Mouse (Mus musculus) liver, embryonic 13.5 days (tissue): Measurements from ENCODE around the gene Dennd2a. TPM values are rescaled to one million over a fixed set of nuclear protein-coding genes. Genes with fewer than 3 reads are reported as not detected.

Experiments used
- ATAC-seq: fragments of 200-750 bp; cut with Nextera tagmentation; 2 replicates; pipeline ENCODE4 v1.8.0; 2017; ENCODE audit warnings: low read depth, mild to moderate bottlenecking, moderate number of reproducible peaks, moderate library complexity
- DNase-seq: peaks from one replicate; pipeline ENCODE4 v3.0.0; 2022
- H3K27ac ChIP-seq: fragments of 300-500 bp; sonication (generic); 2 replicates; pipeline ENCODE4 v1.5.1; 2015; ENCODE audit warnings: moderate library complexity, mild to moderate bottlenecking, inconsistent platforms
- H3K27me3 ChIP-seq: fragments of 300-500 bp; sonication (generic); 2 replicates; pipeline ENCODE4 v1.6.1; 2015; ENCODE audit warnings: mild to moderate bottlenecking, inconsistent platforms
- H3K36me3 ChIP-seq: fragments of 300-500 bp; sonication (generic); 2 replicates; pipeline ENCODE4 v1.6.1; 2015; ENCODE audit warnings: mild to moderate bottlenecking, inconsistent platforms
- H3K4me1 ChIP-seq: fragments of 300-500 bp; sonication (generic); replicated peaks from 2 replicates; pipeline ENCODE4 v1.6.1; 2015; ENCODE audit warnings: inconsistent platforms
- H3K4me2 ChIP-seq: fragments of 300-500 bp; sonication (generic); 2 replicates; pipeline ENCODE4 v1.6.1; 2015; ENCODE audit warnings: inconsistent platforms, mild to moderate bottlenecking, moderate library complexity
- H3K4me3 ChIP-seq: fragments of 300-500 bp; sonication (generic); replicated peaks from 2 replicates; pipeline ENCODE4 v1.5.1; 2015; ENCODE audit warnings: mild to moderate bottlenecking, inconsistent platforms
- H3K9ac ChIP-seq: fragments of 300-500 bp; sonication (generic); 2 replicates; pipeline ENCODE4 v1.6.1; 2015; ENCODE audit warnings: mild to moderate bottlenecking, inconsistent platforms
- H3K9me3 ChIP-seq: fragments of 300-500 bp; sonication (generic); replicated peaks from 2 replicates; pipeline ENCODE4 v1.6.1; 2016; ENCODE audit warnings: inconsistent platforms
- WGBS: fragments of 180-500 bp; shearing (Covaris S2); methylation state at CpG from one replicate; pipeline ENCODE4 v1.1.7; 2015; ENCODE audit not compliant: insufficient replicate concordance; 5-methylcytosine and 5-hydroxymethylcytosine counted together
- polyA plus RNA-seq: library from polyadenylated mRNA; unstranded; fragments of >200 nt; fragmentation: Nextera tagmentation; extraction: Ambion mirVana; gene quantifications from 2 replicates; pipeline ENCODE4 v1.2.1, GENCODE M21; 2015

Gene Dennd2a
- polyA plus RNA-seq, 1 experiment from 2014 or later, result 2.1 TPM

- Histone ChIP-seq H3K36me3 (no peaks in the 10 kb centered on the region), H3K27ac (no peak overlapping the region), H3K4me2 (no peak overlapping the region), H3K27me3 (no peaks in the 10 kb centered on the region), H3K9me3 (no peaks in the 10 kb centered on the region), H3K9ac (no peak overlapping the region), H3K4me1 (no peaks in the 10 kb centered on the region), H3K4me3 (no peak overlapping the region)
- WGBS, result 52% methylated on average over 7 of the region's 7 CpGs
- ATAC-seq (no peak), DNase-seq (no peak)
These were observed 54.2 kb downstream of the Dennd2a start for GRCm38 (mm10) chr6:39503476-39503875.

DNA sequence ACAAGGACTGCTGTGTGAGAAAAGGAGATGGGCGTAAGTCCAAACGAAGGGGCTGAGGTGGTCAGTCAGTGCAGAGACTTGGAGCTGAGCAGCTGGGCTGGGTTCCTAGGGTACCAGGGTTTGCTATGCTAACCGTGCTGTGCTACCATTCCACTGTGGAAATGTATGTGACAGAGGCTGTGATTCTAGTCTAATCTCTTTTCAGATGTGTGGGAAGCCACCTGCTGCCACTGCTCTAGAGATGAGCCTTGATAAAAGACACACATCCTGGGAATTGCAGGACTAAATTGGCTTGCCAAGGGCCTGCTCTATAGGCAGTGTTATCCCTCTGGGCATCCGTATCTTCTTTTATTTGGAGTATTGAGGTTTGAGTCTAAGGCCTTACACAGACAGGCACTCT lies 60.5 kb downstream of the Dennd2a start:
- DNase-seq, result no peak
- H3K9ac ChIP-seq, result no peak overlapping the region
- no peak overlapping the region for H3K27ac ChIP-seq
- ATAC-seq, result no peak
- 75% methylated on average over 4 of the region's 4 CpGs for WGBS
- no peaks in the 10 kb centered on the region for H3K4me1 ChIP-seq
- H3K36me3 ChIP-seq, result no peaks in the 10 kb centered on the region
- no peaks in the 10 kb centered on the region for H3K9me3 ChIP-seq
- no peaks in the 10 kb centered on the region for H3K27me3 ChIP-seq
- no peak overlapping the region for H3K4me3 ChIP-seq
- H3K4me2 ChIP-seq, result no peak overlapping the region

- no peak overlapping the region for H3K4me2 ChIP-seq
- H3K9me3 ChIP-seq, result no peaks in the 10 kb centered on the region
- ATAC-seq, result 0 out of 2 replicates have a peak, but pooled peaks have one; percentile 15
- no peak overlapping the region for H3K27ac ChIP-seq
- H3K4me3 ChIP-seq, result no peak overlapping the region
- H3K9ac ChIP-seq, result no peak overlapping the region
- H3K36me3 ChIP-seq, result no peaks in the 10 kb centered on the region
- DNase-seq, result no peak
- WGBS, result 71% methylated on average over 12 of the region's 12 CpGs
- H3K27me3 ChIP-seq, result no peaks in the 10 kb centered on the region
- H3K4me1 ChIP-seq, result no peaks in the 10 kb centered on the region
These were observed 64.4 kb downstream of the Dennd2a start for GRCm38 (mm10) chr6:39493129-39493714.

DNA sequence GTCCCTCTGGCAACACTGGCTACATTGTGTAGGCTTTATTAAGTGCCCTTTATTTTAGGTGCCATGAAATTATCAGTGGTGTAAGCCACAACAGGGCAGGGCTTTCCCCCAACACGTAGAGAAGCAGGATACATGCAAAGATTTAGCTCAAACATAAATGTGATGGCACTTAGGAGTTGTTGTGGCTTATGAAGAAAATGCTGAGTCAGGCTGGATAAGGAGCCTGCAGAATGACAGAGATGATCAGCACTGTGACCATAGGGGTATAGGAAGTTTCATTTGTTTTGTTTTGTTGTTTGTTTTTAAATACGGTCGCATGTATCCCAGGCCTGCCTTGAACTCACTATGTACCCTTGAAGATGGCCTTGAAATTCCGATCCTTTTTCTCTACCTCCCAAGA lies 65.5 kb downstream of the Dennd2a start:
- Histone ChIP-seq H3K4me2 (no peak overlapping the region), H3K9me3 (no peaks in the 10 kb centered on the region), H3K27me3 (no peaks in the 10 kb centered on the region), H3K4me1 (no peaks in the 10 kb centered on the region), H3K9ac (no peak overlapping the region), H3K4me3 (no peak overlapping the region), H3K36me3 (0 out of 2 replicates have a peak, but pooled peaks cover 3% of the 10 kb centered on the region), H3K27ac (no peak overlapping the region)
- ATAC-seq (no peak), DNase-seq (no peak)
- WGBS, result 65% methylated on average over 4 of the region's 4 CpGs

GRCm38 (mm10) chr6:39491203-39491602 lies 66.5 kb downstream of the Dennd2a start:
- H3K27me3 ChIP-seq, result no peaks in the 10 kb centered on the region
- no peaks in the 10 kb centered on the region for H3K4me1 ChIP-seq
- H3K9me3 ChIP-seq, result no peaks in the 10 kb centered on the region
- no peak for DNase-seq
- no peak for ATAC-seq
- no peak overlapping the region for H3K4me2 ChIP-seq
- H3K4me3 ChIP-seq, result no peak overlapping the region
- WGBS, result 63% methylated on average over 5 of the region's 5 CpGs
- H3K27ac ChIP-seq, result no peak overlapping the region
- 0 out of 2 replicates have a peak, but pooled peaks cover 3% of the 10 kb centered on the region for H3K36me3 ChIP-seq
- no peak overlapping the region for H3K9ac ChIP-seq

DNA sequence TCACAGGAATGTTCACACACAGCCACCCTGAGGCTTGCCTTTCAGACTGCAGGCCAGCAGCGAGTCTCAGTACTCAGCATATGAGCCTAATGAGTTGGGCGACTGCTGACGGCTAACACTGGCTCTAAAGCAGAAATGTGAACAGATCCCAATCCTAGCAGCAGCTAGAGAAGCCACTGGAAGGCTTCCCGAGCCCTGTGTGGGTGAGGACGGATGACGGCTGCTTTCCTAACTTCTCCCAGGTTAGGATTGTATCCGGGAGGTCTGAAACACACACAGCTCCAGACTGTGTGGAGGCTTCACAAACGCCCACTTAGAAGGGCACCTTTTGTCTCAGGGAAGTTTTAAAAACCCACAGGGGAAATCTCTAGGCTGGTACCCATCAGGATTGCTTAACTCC lies 69.4 kb downstream of the Dennd2a start:
- H3K9ac ChIP-seq, result no peak overlapping the region
- no peaks in the 10 kb centered on the region for H3K9me3 ChIP-seq
- DNase-seq (no peak), ATAC-seq (no peak)
- H3K27me3 ChIP-seq, result no peaks in the 10 kb centered on the region
- no peaks in the 10 kb centered on the region for H3K4me1 ChIP-seq
- 64% methylated on average over 8 of the region's 8 CpGs for WGBS
- H3K27ac ChIP-seq, result no peak overlapping the region
- 0 out of 2 replicates have a peak, but pooled peaks cover 3% of the 10 kb centered on the region for H3K36me3 ChIP-seq
- H3K4me2 ChIP-seq, result no peak overlapping the region
- no peak overlapping the region for H3K4me3 ChIP-seq

GRCm38 (mm10) chr6:39483656-39484055 lies 74.0 kb downstream of the Dennd2a start:
- ATAC-seq (no peak), DNase-seq (no peak)
- Histone ChIP-seq H3K36me3 (peaks cover 10% of the 10 kb centered on the region; the same call in 1 of the 2 replicates), H3K27me3 (no peaks in the 10 kb centered on the region), H3K4me1 (no peaks in the 10 kb centered on the region), H3K4me3 (no peak overlapping the region), H3K4me2 (no peak overlapping the region), H3K27ac (no peak overlapping the region), H3K9ac (no peak overlapping the region), H3K9me3 (no peaks in the 10 kb centered on the region)
- WGBS, result 78% methylated on average over 4 of the region's 4 CpGs

DNA sequence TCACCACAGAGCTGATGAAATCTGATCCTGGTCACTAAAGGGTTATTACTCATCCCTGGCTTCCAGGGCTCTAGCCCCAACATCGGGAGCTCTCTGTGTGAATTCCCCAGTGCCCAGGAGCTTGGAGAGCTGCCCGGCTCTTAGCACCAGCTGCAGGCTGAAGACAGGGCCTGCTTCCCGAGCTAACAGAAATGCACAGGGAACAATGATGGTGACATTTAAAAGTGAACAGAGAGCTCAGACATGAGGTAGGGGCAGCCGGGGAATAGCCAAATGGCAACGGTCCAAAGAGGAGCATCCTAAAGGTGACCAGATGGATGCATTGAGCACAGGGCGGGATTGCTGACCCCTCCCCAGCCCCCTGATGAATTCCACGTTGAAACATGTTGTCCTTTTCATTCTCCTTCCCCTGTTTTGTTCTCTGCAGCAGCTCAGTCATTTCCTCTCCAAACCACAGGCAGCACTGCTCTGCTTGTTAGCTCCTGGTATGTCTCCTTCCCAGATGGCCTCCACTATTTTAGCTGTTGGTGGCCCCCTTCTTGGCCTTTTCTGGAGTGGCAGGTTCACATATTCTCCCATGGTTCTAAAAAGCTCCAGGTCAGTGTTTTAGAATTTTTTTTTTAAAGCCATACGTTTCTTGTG lies 79.0 kb downstream of the Dennd2a start:
- Histone ChIP-seq H3K4me1 (no peaks in the 10 kb centered on the region), H3K9ac (no peak overlapping the region), H3K9me3 (no peaks in the 10 kb centered on the region), H3K4me2 (no peak overlapping the region), H3K36me3 (peaks cover 7% of the 10 kb centered on the region; the same call in 1 of the 2 replicates), H3K27me3 (no peaks in the 10 kb centered on the region), H3K4me3 (no peak overlapping the region), H3K27ac (no peak overlapping the region)
- WGBS, result 46% methylated on average over 8 of the region's 8 CpGs
- no peak for ATAC-seq
- no peak for DNase-seq

DNA sequence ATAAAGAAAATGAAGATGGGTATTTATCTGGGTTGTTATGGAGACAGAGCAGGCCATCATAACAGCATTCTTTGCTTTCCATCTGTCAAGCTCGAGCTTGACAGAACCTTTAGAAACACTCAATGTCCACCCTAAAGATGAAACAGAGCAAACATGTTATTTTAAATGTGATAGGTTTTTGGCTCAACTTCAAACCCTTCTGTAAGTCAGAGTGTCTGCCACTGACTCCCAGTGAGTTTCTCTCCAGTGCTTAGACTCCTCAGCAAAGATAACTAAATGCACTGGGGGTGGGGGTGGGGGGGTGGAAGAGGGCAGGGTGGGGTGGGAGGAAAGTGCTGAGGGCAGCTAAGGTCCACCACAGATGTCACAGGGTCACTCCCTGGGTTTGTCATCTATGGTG lies 81.0 kb downstream of the Dennd2a start:
- no peak overlapping the region for H3K4me3 ChIP-seq
- H3K9me3 ChIP-seq, result no peaks in the 10 kb centered on the region
- no peak for DNase-seq
- H3K36me3 ChIP-seq, result no peaks in the 10 kb centered on the region
- no peak overlapping the region for H3K4me2 ChIP-seq
- no peaks in the 10 kb centered on the region for H3K27me3 ChIP-seq
- H3K4me1 ChIP-seq, result no peaks in the 10 kb centered on the region
- 33% methylated on average over 1 of the region's 1 CpGs for WGBS
- no peak overlapping the region for H3K9ac ChIP-seq
- ATAC-seq, result no peak
- H3K27ac ChIP-seq, result no peak overlapping the region

- no peak overlapping the region for H3K9ac ChIP-seq
- no peaks in the 10 kb centered on the region for H3K36me3 ChIP-seq
- H3K4me2 ChIP-seq, result no peak overlapping the region
- no peak overlapping the region for H3K27ac ChIP-seq
- no peak overlapping the region for H3K4me3 ChIP-seq
- no peak for DNase-seq
- H3K4me1 ChIP-seq, result no peaks in the 10 kb centered on the region
- ATAC-seq, result no peak
- no peaks in the 10 kb centered on the region for H3K27me3 ChIP-seq
- WGBS, result 58% methylated on average over 6 of the region's 6 CpGs
- H3K9me3 ChIP-seq, result no peaks in the 10 kb centered on the region
These were observed 83.2 kb downstream of the Dennd2a start for GRCm38 (mm10) chr6:39474424-39474823.

DNA sequence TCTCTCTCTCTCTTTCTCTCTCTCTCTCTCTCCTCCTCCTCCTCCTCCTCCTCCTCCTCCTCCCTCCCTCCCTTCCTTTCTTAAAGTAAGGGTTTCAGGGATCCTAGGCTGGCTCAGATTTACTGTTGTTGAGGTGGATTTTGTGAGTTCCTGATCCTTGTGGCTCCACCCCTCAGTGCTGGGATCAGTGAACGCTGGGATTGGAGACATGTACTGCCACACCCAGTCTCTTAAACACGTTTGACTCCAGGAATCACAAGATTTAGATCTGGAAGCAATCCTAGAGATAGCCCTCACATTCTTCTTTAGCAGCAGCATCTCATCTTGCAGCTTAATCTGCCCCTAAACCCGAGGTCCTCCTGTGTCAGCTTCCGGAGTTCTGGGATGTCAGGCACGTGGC lies 84.8 kb downstream of the Dennd2a start:
- Histone ChIP-seq H3K27ac (no peak overlapping the region), H3K27me3 (no peaks in the 10 kb centered on the region), H3K9ac (no peak overlapping the region), H3K36me3 (no peaks in the 10 kb centered on the region), H3K9me3 (no peaks in the 10 kb centered on the region), H3K4me2 (no peak overlapping the region), H3K4me3 (no peak overlapping the region), H3K4me1 (no peaks in the 10 kb centered on the region)
- DNase-seq (no peak), ATAC-seq (no peak)
- 60% methylated on average over 5 of the region's 5 CpGs for WGBS

- no peak for ATAC-seq
- Histone ChIP-seq H3K27me3 (no peaks in the 10 kb centered on the region), H3K27ac (no peak overlapping the region), H3K9me3 (no peaks in the 10 kb centered on the region), H3K4me3 (no peak overlapping the region), H3K4me1 (no peaks in the 10 kb centered on the region), H3K4me2 (no peak overlapping the region), H3K9ac (no peak overlapping the region), H3K36me3 (no peaks in the 10 kb centered on the region)
- no peak for DNase-seq
- WGBS, result 55% methylated on average over 4 of the region's 4 CpGs
These were observed 85.4 kb downstream of the Dennd2a start for GRCm38 (mm10) chr6:39472271-39472670.
